8 mouse cellular contexts compared by ENCODE assay signal in genomic region chr6:47243863-47244606, GRCm38 (mm10).
DNase-seq lines count a peak whose midpoint lies in the region; ATAC-seq and TF ChIP-seq lines count a peak whose summit lies in the region.

No protein-coding gene starts in this region.

- TF ChIP-seq POLR2A in heart, adult 2 months (IDR thresholded peaks at IDR 0.05; ENCODE audit: insufficient read depth, low read depth, low read length): no peak

- no peak for TF ChIP-seq EP300 in heart, adult 2 months (IDR thresholded peaks at IDR 0.05; ENCODE audit: insufficient read depth, low read depth, low read length)

- H3K36me3 ChIP-seq in heart, embryonic 10.5 days: no peaks in the 10 kb centered on the region
- H3K36me3 ChIP-seq in heart, adult 2 months (ENCODE audit: control insufficient read depth, insufficient read depth, low read length): no peaks in the 10 kb centered on the region
- H3K36me3 ChIP-seq in heart, embryonic 16.5 days (ENCODE audit: control insufficient read depth, insufficient read depth): no peaks in the 10 kb centered on the region
- H3K36me3 ChIP-seq in lung, embryonic 16.5 days (ENCODE audit: control insufficient read depth, insufficient read depth, low read length): no peaks in the 10 kb centered on the region

- intact Hi-C loops in heart, adult 2 months (cut with DNase I): no loop called here

- H3K27me3 ChIP-seq in heart, embryonic 10.5 days (ENCODE audit: insufficient read depth, poor library complexity, severe bottlenecking): no peaks in the 10 kb centered on the region
- no peaks in the 10 kb centered on the region for H3K27me3 ChIP-seq in heart, adult 2 months (ENCODE audit: control insufficient read depth, insufficient read depth, low read length)
- no peaks in the 10 kb centered on the region for H3K27me3 ChIP-seq in heart, embryonic 16.5 days (ENCODE audit: control insufficient read depth, insufficient read depth, low read length)
- no peaks in the 10 kb centered on the region for H3K27me3 ChIP-seq in lung, embryonic 16.5 days (ENCODE audit: control insufficient read depth, insufficient read depth, low read depth, low read length)

- peak; percentile 81 for DNase-seq in heart, embryonic 10.5 days (ENCODE audit: low spot score)
- no peak for DNase-seq in heart, adult 2 months
- DNase-seq in c-Kit-positive CD71-positive TER-119-negative erythroid progenitor cells, embryonic 14.5 days (ENCODE audit: low read depth): peak; percentile 87
- DNase-seq in large intestine, adult 2 months (ENCODE audit: low read depth, low spot score): peak; percentile 7
- DNase-seq in retina, postnatal 7 days (ENCODE audit: low read depth, low spot score): peak; percentile 82

- no peak overlapping the region for H3K9ac ChIP-seq in heart, adult 2 months (ENCODE audit: low read depth, low read length)
- no peak overlapping the region; the same call in 1 of the 2 replicates for H3K9ac ChIP-seq in heart, embryonic 16.5 days (ENCODE audit: low read length)
- no peak overlapping the region for H3K9ac ChIP-seq in lung, embryonic 16.5 days (ENCODE audit: low read length)

- peak overlapping the region; percentile 48 for H3K4me3 ChIP-seq in heart, embryonic 10.5 days
- no peak overlapping the region for H3K4me3 ChIP-seq in heart, adult 2 months
- H3K4me3 ChIP-seq in heart, embryonic 16.5 days (ENCODE audit: low read length): peak overlapping the region; percentile 34
- H3K4me3 ChIP-seq in lung, embryonic 16.5 days (ENCODE audit: low read length): no peak overlapping the region

- H3K79me2 ChIP-seq in heart, adult 2 months (replicated peaks; ENCODE audit: control insufficient read depth, insufficient read depth, low read length): no peaks in the 10 kb centered on the region

- peaks cover 13% of the 10 kb centered on the region for H3K4me1 ChIP-seq in heart, embryonic 10.5 days
- no peaks in the 10 kb centered on the region for H3K4me1 ChIP-seq in heart, adult 2 months (ENCODE audit: control insufficient read depth, insufficient read depth, low read length)
- peaks cover 8% of the 10 kb centered on the region for H3K4me1 ChIP-seq in heart, embryonic 16.5 days (ENCODE audit: control insufficient read depth, insufficient read depth, low read length)
- peaks cover 4% of the 10 kb centered on the region; the same call in 1 of the 2 replicates for H3K4me1 ChIP-seq in lung, embryonic 16.5 days (replicated peaks; ENCODE audit: control insufficient read depth, insufficient read depth, low read length)

- WGBS in heart, embryonic 10.5 days: 16% methylated on average over 6 of the region's 6 CpGs
- WGBS in heart, adult 2 months: 20% methylated on average over 6 of the region's 6 CpGs
- 17% methylated on average over 6 of the region's 6 CpGs for WGBS in heart, embryonic 16.5 days
- WGBS in large intestine, adult 2 months: 15% methylated on average over 6 of the region's 6 CpGs
- 15% methylated on average over 6 of the region's 6 CpGs for WGBS in lung, embryonic 16.5 days

- TF ChIP-seq CTCF in heart, adult 2 months (IDR thresholded peaks at IDR 0.05): no peak

- peak overlapping the region; percentile 57 for H3K4me2 ChIP-seq in heart, embryonic 16.5 days (ENCODE audit: low read depth, low read length)
- 0 out of 2 replicates have a peak overlapping the region, but pooled peaks have one; percentile 32 for H3K4me2 ChIP-seq in lung, embryonic 16.5 days (ENCODE audit: low read depth, low read length)

- ATAC-seq in heart, embryonic 16.5 days (replicated peaks; ENCODE audit: extremely low read depth, insufficient read depth, low FRiP score): peak; percentile 83
- ATAC-seq in lung, embryonic 16.5 days (ENCODE audit: low read depth): peak; percentile 82
- ATAC-seq in granulocyte monocyte progenitor cell, adult 5-6 weeks (replicated peaks; ENCODE audit: poor library complexity, severe bottlenecking): no peak; the same call in 1 of the 2 replicates

- no peaks in the 10 kb centered on the region for H3K9me3 ChIP-seq in heart, embryonic 10.5 days
- no peaks in the 10 kb centered on the region for H3K9me3 ChIP-seq in heart, embryonic 16.5 days (replicated peaks; ENCODE audit: control insufficient read depth, low read length)
- H3K9me3 ChIP-seq in lung, embryonic 16.5 days (ENCODE audit: control insufficient read depth, low read length): no peaks in the 10 kb centered on the region

- H3K27ac ChIP-seq in heart, embryonic 10.5 days: peak overlapping the region; percentile 62; the same call in 1 of the 2 replicates
- H3K27ac ChIP-seq in heart, adult 2 months: no peak overlapping the region
- H3K27ac ChIP-seq in heart, embryonic 16.5 days (ENCODE audit: low read length): no peak overlapping the region
- no peak overlapping the region for H3K27ac ChIP-seq in lung, embryonic 16.5 days (ENCODE audit: low read length)

Comparison
In these comparisons a context has a peak if more than half of its experiments do, and no peak if none do; other contexts are left out.
1. DNase-seq: peak in heart, embryonic 10.5 days (single experiment), c-Kit-positive CD71-positive TER-119-negative erythroid progenitor cells, embryonic 14.5 days (single experiment), large intestine, adult 2 months (single experiment) and retina, postnatal 7 days (single experiment); none in heart, adult 2 months (0 of 2).
2. H3K4me3 ChIP-seq: peak in heart, embryonic 10.5 days (single experiment) and heart, embryonic 16.5 days (single experiment); none in heart, adult 2 months (single experiment) and lung, embryonic 16.5 days (single experiment).